Mouse (Mus musculus) limb, embryonic 14.5 days (tissue): ENCODE measurements around the gene Top1. TPM values are rescaled to one million over a fixed set of nuclear protein-coding genes. Genes with fewer than 3 reads are reported as not detected.
"Not testable (repeated sequence)": the region's sequence is repeated elsewhere in the genome, so short reads cannot be mapped to it uniquely, and the experiment has no call there.

Source experiments
- ATAC-seq: fragments of 200-750 bp; cut with Nextera tagmentation; 2 replicates; pipeline ENCODE4 v1.8.0; 2017; ENCODE audit warnings: low read depth, moderate number of reproducible peaks, moderate TSS enrichment; ENCODE audit not compliant: low FRiP score
- DNase-seq: peaks from one replicate; pipeline ENCODE4 v3.0.0-alpha.2; 2015; ENCODE audit warnings: low spot score
- H3K27ac ChIP-seq: fragments of 300-500 bp; sonication (generic); replicated peaks from 2 replicates; pipeline ENCODE4 v1.5.1; 2014; ENCODE audit warnings: low read depth, mild to moderate bottlenecking, low read length, moderate library complexity, mixed read lengths
- H3K27me3 ChIP-seq: fragments of 300-500 bp; sonication (generic); 2 replicates; pipeline ENCODE4 v1.6.1; 2014; ENCODE audit warnings: low read length, mixed read lengths; ENCODE audit not compliant: control insufficient read depth, insufficient read depth
- H3K36me3 ChIP-seq: fragments of 300-500 bp; sonication (generic); 2 replicates; pipeline ENCODE4 v1.6.1; 2014; ENCODE audit warnings: mild to moderate bottlenecking, low read length, moderate library complexity, mixed read lengths; ENCODE audit not compliant: control insufficient read depth, insufficient read depth
- H3K4me1 ChIP-seq: fragments of 300-500 bp; sonication (generic); 2 replicates; pipeline ENCODE4 v1.6.1; 2014; ENCODE audit warnings: antibody characterized with exemption, low read length, mixed read lengths; ENCODE audit not compliant: control insufficient read depth, insufficient read depth
- H3K4me2 ChIP-seq: fragments of 300-500 bp; sonication (generic); replicated peaks from 2 replicates; pipeline ENCODE4 v1.6.1; 2014; ENCODE audit warnings: low read depth, mild to moderate bottlenecking, low read length, moderate library complexity; ENCODE audit not compliant: severe bottlenecking
- H3K4me3 ChIP-seq: fragments of 300-500 bp; sonication (generic); replicated peaks from 2 replicates; pipeline ENCODE4 v1.5.1; 2014; ENCODE audit warnings: low read length
- H3K9ac ChIP-seq: fragments of 300-500 bp; sonication (generic); 2 replicates; pipeline ENCODE4 v1.6.1; 2014; ENCODE audit warnings: mild to moderate bottlenecking, low read depth, low read length, moderate library complexity; ENCODE audit not compliant: severe bottlenecking
- H3K9me3 ChIP-seq: fragments of 300-500 bp; sonication (generic); 2 replicates; pipeline ENCODE4 v1.6.1; 2016; ENCODE audit warnings: low read length; ENCODE audit not compliant: control insufficient read depth
- POLR2A ChIP-seq: fragments of 200-500 bp; IDR thresholded peaks from 2 replicates; pipeline ENCODE4 v1.8.0; 2012; ENCODE audit warnings: inconsistent platforms, mild to moderate bottlenecking, moderate library complexity, borderline replicate concordance; ENCODE audit not compliant: insufficient read depth, insufficient read length; ENCODE audit errors: extremely low read depth
- WGBS: fragments of 180-500 bp; shearing (Covaris S2); extraction: QIAGEN DNeasy Blood & Tissue Kit; methylation state at CpG from one replicate; pipeline ENCODE4 v1.1.7; 2014; 5-methylcytosine and 5-hydroxymethylcytosine counted together
- polyA plus RNA-seq, 2 experiments: library from polyadenylated mRNA; depleted of rRNA in 1 of 2; stranded (reverse) in 1 of 2; unstranded in 1 of 2; fragments of >200 nt; fragmentation: Nextera tagmentation in 1 of 2; extraction: Ambion mirVana in 1 of 2; gene quantifications; 2 replicates each; pipeline versions ENCODE4 v1.2.1 to v1.2.3; 2012 to 2014

Top1 gene
- polyA plus RNA-seq, 2 experiments, result 46.1 to 65.1 TPM

- H3K27me3 ChIP-seq, result no peaks in the 10 kb centered on the region
- DNase-seq (no peak), ATAC-seq (no peak)
- no peak for TF ChIP-seq POLR2A
- no peak overlapping the region for H3K27ac ChIP-seq
- no peak overlapping the region for H3K4me2 ChIP-seq
- no peak overlapping the region for H3K9ac ChIP-seq
- no peaks in the 10 kb centered on the region for H3K9me3 ChIP-seq
- H3K4me3 ChIP-seq, result no peak overlapping the region
- no peaks in the 10 kb centered on the region for H3K4me1 ChIP-seq
- H3K36me3 ChIP-seq, result peaks cover 27% of the 10 kb centered on the region
These were observed 13.1 kb downstream of the Top1 start for GRCm38 (mm10) chr2:160658811-160659210.

- TF ChIP-seq POLR2A, result no peak
These were observed 18.7 kb downstream of the Top1 start for GRCm38 (mm10) chr2:160664421-160664820.

GRCm38 (mm10) chr2:160664986-160665385, 19.3 kb downstream of the Top1 start:
- not testable (repeated sequence) for H3K4me3 ChIP-seq, H3K4me2 ChIP-seq, H3K36me3 ChIP-seq, H3K4me1 ChIP-seq, H3K27ac ChIP-seq, ATAC-seq, H3K27me3 ChIP-seq, DNase-seq, H3K9ac ChIP-seq, H3K9me3 ChIP-seq
- WGBS, result 85% methylated on average over 2 of the region's 2 CpGs

More at GRCm38 (mm10) chr2:160664421-160664820, 18.7 kb downstream of the Top1 start:
- Histone ChIP-seq H3K36me3 (peaks cover 6% of the 10 kb centered on the region; the same call in 1 of the 2 replicates), H3K4me2 (no peak overlapping the region), H3K9me3 (no peaks in the 10 kb centered on the region), H3K27me3 (no peaks in the 10 kb centered on the region), H3K27ac (no peak overlapping the region), H3K9ac (no peak overlapping the region), H3K4me1 (no peaks in the 10 kb centered on the region), H3K4me3 (no peak overlapping the region)
- DNase-seq, result no peak
- no peak for ATAC-seq

GRCm38 (mm10) chr2:160667259-160667658, 21.6 kb downstream of the Top1 start:
- no peak overlapping the region for H3K4me3 ChIP-seq
- ATAC-seq (no peak), DNase-seq (no peak)
- no peak overlapping the region for H3K9ac ChIP-seq
- no peak for TF ChIP-seq POLR2A
- no peaks in the 10 kb centered on the region for H3K9me3 ChIP-seq
- H3K4me1 ChIP-seq, result no peaks in the 10 kb centered on the region
- H3K27me3 ChIP-seq, result no peaks in the 10 kb centered on the region
- H3K36me3 ChIP-seq, result peaks cover 27% of the 10 kb centered on the region
- no peak overlapping the region for H3K4me2 ChIP-seq
- WGBS, result 90% methylated on average over 4 of the region's 4 CpGs
- no peak overlapping the region for H3K27ac ChIP-seq

- WGBS, result 84% methylated on average over 5 of the region's 5 CpGs
- Histone ChIP-seq H3K27me3 (no peaks in the 10 kb centered on the region), H3K4me3 (no peak overlapping the region), H3K4me2 (no peak overlapping the region), H3K4me1 (no peaks in the 10 kb centered on the region), H3K27ac (no peak overlapping the region), H3K9ac (no peak overlapping the region), H3K9me3 (no peaks in the 10 kb centered on the region), H3K36me3 (peaks cover 79% of the 10 kb centered on the region)
- ATAC-seq (no peak), DNase-seq (no peak)
- no peak for TF ChIP-seq POLR2A
These were observed 54.6 kb downstream of the Top1 start for GRCm38 (mm10) chr2:160700271-160700670.

GRCm38 (mm10) chr2:160701603-160702002, 55.9 kb downstream of the Top1 start:
- no peak for TF ChIP-seq POLR2A
- H3K27me3 ChIP-seq, result no peaks in the 10 kb centered on the region
- DNase-seq (no peak), ATAC-seq (no peak)
- peaks cover 82% of the 10 kb centered on the region for H3K36me3 ChIP-seq
- no peak overlapping the region for H3K9ac ChIP-seq
- no peak overlapping the region for H3K27ac ChIP-seq
- no peaks in the 10 kb centered on the region for H3K4me1 ChIP-seq
- H3K9me3 ChIP-seq, result no peaks in the 10 kb centered on the region
- H3K4me2 ChIP-seq, result no peak overlapping the region
- H3K4me3 ChIP-seq, result no peak overlapping the region
- WGBS, result 89% methylated on average over 3 of the region's 3 CpGs
